Mouse (Mus musculus) erythroblast, embryonic 14.5 days (primary cell): ENCODE results near the gene Bmp2k.

Experiments
- GATA1 ChIP-seq: IDR thresholded peaks from 2 replicates; pipeline ENCODE4 v1.6.1; 2012; ENCODE audit warnings: low read length, inconsistent platforms, mixed read lengths
- TAL1 ChIP-seq: IDR thresholded peaks from 3 replicates; pipeline ENCODE4 v1.6.1; 2012; ENCODE audit warnings: low read length, inconsistent platforms, mixed read lengths

DNA sequence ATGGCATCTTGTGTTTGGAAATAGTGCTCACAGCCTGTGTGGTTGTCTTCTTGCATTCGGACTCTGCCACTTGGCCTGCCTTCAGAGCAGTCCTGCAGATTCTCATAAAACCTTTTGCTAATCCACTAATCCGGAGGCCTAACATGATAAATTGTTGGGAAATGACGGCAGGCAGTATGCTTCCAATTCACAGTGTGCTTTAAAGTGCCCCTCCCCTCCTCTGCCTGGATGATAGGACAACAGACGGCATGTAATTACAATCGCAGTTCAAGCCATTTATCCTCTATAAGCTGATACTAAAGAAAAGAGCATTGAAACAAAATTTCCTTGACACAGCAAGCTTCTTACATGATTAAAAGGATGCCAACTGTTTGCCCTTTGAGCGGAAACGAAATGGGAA, 80.2 kb downstream of the Bmp2k start:
- TF ChIP-seq TAL1: no peak
- no peak for TF ChIP-seq GATA1
